Mouse (Mus musculus) telencephalon, adult 2 months (tissue): Measurements from ENCODE around the gene Cacna1d.

ENCODE experiments used
- DNase-seq: peaks from one replicate; pipeline ENCODE4 v3.0.0-alpha.2; 2011; ENCODE audit warnings: low read depth, low spot score

Gene Cacna1d

GRCm38 (mm10) chr14:30270350-30270749 is 220.9 kb downstream of the Cacna1d start:
- DNase-seq = no peak

DNA sequence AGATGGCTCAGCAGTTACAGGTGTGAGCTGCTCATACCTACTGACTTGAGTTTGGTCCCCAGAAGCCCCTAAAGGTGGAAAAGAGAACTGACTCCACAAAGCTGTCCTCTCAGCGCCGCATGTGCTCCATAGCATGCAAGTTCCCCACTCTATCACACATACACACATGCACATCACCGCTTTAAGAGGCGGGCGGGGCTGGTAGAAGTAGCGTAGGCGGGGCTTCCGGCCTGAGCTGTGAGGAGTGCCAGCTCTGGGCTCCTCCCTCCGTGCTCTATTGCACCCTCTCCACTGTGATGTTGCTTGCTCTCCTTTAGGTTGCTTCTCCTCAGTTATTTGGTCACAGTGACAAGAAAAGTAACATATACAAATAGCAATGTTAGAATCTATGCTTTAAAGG is 225.5 kb downstream of the Cacna1d start:
- DNase-seq = no peak

DNA sequence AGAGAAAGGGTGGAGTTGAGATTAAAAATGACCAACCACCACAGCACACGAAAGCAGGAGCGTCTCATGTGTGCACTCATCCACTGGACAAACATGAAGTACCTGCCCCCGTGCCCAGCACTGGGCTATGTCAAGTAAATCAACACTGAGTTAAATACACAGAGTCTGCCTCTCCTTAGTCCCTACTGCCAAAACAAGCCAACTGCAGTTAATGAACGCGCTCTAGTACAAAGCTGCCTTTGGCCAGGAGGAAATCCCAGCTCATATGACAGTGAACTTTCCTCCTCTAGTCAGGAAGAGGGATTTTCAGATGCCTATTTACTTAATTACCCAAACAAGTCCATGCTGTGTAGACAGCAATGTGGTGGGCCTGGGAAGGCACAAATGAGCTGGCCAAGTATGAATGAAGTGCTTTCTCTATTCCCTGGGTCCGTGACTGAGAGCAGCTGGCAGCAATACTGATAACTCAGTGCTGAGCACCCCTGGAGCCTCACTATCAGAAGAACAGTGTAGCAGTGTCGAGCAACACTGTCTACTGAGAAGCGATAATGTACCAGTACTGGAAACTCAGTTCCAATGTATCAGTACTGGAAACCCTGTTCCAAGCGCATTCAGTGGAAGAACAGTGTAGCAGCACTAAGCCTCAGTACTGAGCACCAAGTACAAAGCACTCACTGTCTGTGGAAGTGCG is 229.5 kb downstream of the Cacna1d start:
- no peak for DNase-seq

- no peak for DNase-seq
Observed at GRCm38 (mm10) chr14:30257626-30258025, 233.6 kb downstream of the Cacna1d start.

- DNase-seq = no peak
Observed at GRCm38 (mm10) chr14:30256486-30256885, 234.8 kb downstream of the Cacna1d start.

DNA sequence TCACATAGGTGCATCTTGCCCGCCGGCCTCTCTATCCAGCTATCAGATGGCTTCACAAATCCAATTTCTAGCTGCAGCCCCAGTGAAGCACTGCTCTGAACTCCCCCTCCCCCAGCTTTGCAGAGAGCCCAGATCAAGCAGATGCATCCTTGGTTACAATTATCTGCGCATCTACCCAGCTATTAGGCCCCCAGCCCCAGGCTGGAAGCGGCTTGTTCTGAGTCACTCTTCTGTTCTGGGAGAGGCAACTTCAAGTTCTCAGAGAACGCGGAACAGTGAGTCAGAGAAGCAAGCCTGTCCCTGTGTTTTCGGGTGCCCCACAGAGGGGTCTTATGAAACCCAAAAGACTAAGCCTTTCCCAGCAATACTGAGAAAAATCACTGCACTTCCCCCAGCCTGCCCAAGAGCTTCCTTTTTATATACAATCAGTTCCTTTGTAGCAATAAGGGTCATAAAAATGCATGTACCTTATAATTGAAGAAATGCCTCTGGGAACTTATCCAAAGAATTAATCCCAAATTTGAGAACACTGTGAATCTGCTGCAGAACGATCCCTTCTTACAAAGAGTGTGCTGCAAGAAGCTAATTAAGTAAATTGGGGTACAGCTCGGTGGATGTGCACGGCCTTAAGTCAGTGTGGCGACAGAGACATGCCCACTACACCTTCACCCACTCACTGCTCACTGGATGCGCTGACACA is 235.4 kb downstream of the Cacna1d start:
- DNase-seq = no peak

DNA sequence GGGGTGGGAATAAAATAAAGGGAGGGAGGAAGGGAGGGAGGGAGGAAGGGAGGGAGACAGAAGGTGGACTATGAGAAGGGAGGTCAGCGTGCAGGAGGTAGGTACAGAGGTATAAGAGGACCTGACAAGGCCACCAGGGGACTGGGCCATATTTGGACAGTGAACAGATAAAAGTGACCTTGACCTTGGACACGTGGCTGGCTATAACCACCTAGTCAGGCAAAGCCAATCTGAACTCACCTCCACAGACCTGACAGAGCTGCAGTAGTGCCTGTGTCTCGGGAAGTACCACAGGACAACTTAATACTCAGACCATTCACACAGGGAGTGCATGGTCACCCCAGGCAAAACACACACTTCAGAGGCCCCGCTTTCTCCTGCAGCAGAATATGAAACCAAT is 236.5 kb downstream of the Cacna1d start:
- no peak for DNase-seq

DNA sequence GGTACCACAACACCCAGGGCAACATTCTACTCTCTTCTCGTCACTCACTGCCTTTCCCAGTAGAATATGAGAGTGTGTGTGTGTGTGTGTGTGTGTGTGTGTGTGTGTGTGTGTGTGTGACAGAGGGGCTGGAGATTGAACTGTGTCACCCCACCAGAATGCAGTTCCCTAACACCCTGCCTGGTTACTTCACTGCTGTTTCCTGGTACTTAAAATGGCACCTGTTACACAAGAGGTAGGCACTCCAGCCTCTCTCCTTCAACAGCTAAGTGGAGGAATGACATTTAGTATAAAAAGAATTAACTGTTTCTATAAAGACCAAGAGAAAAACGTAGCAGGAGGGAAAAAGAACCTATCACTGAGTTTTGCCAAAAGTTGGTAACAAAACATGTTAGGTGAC is 238.4 kb downstream of the Cacna1d start:
- no peak for DNase-seq

DNA sequence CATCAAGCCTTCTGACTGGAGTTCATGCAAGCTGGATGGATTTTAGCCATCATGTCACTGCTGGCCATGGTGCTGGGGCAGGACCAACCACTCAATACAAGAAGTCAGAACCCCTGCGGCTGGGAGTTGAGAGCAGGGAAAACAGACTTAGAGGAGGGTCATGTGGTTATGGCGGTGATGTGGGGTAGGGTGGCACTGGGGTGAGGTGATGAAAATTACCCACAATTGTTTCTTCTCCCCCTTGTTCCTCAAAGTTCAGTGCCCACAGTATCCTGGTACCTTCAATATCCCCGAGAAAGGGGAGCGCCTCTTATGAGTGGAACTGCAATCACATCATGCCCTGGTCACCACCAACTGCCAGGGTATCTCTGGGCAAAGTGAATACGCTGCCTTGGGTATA is 239.9 kb downstream of the Cacna1d start:
- no peak for DNase-seq

DNA sequence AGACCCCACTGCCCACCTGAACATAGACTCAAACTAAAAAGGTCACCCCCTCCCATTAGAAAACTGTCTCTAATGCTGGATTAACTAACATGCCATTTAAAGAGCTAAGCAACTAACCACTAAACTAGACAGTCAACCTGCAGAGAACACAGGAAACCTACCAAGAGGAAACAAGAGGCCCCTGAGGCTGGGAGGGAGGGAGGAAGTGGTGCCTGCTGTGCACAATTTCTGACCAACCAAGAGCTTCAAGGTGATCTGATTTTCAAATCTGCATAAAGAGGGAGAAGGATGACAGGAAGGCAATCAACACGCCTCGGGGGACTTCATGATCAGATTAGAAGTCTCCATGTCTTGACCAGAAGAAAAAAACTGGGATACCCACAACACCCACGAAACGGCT is 241.7 kb downstream of the Cacna1d start:
- DNase-seq = no peak

DNA sequence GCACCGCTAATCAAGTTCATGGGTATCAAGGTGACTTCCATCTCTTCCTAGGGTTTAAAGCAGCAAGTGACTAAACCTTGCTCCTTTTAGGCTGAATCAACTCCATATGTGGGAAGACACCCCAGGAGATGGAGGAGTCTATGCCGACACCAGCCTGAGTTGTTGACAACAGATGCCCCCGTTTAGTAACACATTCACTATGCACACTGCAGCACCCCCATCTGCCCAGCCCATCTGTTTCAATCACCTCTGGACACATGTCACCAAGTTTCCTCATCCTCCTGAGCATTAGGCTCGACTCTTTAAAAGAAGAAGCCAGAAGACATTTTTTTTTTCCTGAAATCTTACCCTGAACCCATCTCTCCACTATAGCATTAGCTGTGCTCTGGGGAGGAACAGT is 242.4 kb downstream of the Cacna1d start:
- no peak for DNase-seq

- DNase-seq = no peak
Observed at GRCm38 (mm10) chr14:30248121-30248520, 243.1 kb downstream of the Cacna1d start.

DNA sequence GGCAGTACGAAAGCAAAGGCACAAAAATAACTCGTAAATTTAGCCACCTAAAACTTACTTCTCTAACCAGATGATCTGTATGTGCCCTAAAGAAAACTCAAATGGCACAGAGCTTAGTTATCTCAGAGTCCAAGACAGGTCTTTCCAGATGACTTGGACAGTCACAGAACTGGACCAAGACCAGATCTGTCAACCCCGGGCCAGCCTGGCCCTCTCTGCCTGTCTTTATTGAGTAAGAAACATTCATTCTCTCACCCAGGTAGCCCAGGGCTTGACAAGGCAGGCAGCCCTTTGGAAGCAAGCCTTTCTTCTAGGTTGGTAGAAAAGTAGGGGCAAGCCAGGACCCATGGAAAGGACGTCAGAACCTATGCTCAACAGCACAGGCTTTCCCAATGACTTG is 243.6 kb downstream of the Cacna1d start:
- DNase-seq = no peak

- no peak for DNase-seq
Observed at GRCm38 (mm10) chr14:30244776-30245175, 246.5 kb downstream of the Cacna1d start.

GRCm38 (mm10) chr14:30242818-30243205 is 248.4 kb downstream of the Cacna1d start:
- no peak for DNase-seq

- no peak for DNase-seq
Observed at GRCm38 (mm10) chr14:30242166-30242817, 249.0 kb downstream of the Cacna1d start.

DNA sequence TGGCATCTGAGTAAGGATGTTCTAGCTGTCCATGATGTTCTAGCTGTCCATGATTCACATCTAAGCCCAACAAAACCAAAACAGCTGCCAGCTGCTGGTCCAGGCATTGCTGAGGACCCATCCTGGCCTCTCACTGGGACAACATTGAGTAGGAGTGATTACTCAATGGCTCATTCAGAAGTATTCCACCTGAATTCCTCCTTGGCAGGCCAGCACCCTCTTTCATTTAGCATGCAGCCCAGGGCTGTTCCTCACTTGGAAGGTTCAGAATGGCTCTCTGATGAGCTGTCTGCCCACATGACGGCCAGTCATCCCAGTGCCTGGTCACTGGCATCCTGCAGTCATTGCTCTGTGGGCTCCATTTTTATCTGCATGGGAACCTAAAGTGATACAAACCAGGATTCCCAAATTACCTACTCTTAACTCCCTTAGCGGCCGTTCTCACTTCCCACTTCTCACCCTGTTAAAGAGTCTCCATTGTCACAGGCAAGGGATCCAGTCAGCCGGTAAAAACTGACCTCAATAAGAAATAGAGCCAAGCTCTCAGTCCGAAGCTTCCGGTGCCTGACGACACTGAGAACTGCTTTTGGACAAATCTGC is 250.2 kb downstream of the Cacna1d start:
- no peak for DNase-seq

- DNase-seq = no peak
Observed at GRCm38 (mm10) chr14:30238807-30239206, 252.4 kb downstream of the Cacna1d start.

DNA sequence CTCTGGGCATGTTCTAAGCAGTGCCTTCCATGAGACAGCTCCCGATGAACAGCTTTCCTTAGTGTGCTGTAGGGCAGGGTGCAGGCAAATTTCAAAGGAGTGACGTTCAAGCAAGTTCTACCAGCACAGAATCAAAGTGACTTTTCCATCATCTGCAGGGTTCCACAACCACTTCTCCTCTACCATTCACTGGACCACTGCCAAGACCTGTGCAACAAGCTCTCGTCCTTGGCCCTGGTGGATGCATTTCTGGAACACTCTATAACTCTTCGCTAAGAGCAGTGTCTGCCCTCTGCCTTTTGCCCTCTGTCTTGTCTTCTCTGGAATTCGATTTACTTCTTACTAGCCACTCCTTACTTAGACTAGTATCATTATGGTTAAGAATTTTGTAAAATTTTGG is 266.1 kb downstream of the Cacna1d start:
- no peak for DNase-seq

DNA sequence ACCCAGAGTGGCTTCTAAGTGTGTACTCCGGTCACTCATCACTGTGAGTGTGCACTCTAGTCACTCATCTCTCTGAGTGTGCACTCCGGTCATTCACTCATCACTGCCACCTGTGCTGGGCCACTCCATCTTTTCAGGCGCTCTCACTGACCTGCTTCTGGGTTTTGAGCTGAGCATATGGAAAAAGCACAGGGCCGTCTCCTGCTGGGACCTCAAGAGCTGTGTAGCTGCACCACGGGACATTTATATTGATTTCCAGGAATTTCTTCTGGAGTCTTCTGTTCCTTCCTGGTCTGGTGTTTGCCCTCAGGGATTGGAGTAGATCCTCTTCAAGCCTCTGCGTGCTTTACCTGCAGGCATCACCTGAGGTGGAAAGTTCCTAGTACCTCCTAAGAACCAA is 269.2 kb downstream of the Cacna1d start:
- DNase-seq = no peak

DNA sequence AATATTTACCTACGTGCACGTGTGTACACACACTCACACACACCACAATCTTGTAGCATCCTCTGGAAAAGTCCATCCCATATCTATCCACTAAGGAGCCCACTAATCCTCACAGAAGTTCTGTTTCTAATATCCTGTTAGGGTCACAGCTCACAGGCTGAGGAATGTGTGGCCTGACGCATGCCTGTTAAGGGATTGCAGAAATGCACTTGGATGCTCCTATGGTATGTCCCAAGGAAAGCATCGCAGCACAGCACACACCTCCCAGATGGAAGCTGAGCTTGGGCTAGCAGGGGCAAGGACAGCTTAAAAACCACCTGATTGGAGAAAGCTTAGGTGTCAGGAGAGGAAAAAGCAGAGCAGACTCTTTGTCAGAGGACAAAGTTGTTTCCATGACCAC is 271.4 kb downstream of the Cacna1d start:
- no peak for DNase-seq

DNA sequence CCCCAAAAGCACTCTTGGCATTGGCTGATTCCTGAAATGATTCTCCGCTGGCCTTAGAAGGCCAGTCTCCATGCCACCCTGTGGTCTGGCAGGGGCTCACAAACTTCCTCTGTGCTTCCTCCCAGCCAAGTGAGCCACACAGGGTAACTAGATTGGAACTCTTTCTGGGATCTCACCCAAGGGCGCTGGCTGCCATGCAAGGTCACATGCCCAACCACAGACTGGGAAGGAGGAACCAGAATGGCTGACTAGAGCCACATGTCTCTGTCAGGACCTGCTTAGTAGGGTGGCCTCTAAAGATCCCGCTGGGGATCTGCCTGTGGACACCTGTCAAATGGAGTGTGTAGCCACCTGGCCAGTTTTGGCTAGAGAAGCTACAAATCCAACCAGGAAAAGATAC is 273.1 kb downstream of the Cacna1d start:
- no peak for DNase-seq

- DNase-seq = no peak
Observed at GRCm38 (mm10) chr14:30217124-30217523, 274.1 kb downstream of the Cacna1d start.
